Mouse (Mus musculus): Measurements from ENCODE around the gene Otogl. TPM values are rescaled to one million over a fixed set of nuclear protein-coding genes. Genes with fewer than 3 reads are reported as not detected.

Gene Otogl
- polyA plus RNA-seq, 1 experiment from 2014 or later = 0.05 TPM

DNA sequence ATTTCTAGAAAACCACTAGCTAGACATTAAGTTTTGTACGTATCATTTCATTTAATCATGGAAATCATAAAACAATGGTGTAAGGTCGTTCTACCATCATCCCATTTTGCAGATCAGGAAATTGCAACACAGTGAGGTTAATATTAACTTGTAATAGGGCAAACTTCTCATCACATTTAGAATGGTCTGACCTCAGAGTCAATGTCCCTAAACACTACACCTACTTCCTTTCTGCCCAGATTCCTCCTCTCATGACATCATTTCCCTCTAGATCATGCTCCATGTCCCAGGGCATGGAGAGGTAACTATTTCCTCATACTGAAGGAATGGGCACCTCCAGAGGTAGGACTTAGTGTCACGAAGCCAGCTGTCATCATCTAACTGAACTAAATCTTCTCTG is 22.1 kb upstream of the Otogl start:
- Histone ChIP-seq H3K27ac (no peak overlapping the region), H3K27me3 (no peaks in the 10 kb centered on the region), H3K4me3 (no peak overlapping the region), H3K9me3 (replicated peaks) (no peaks in the 10 kb centered on the region), H3K9ac (no peak overlapping the region), H3K4me2 (no peak overlapping the region), H3K36me3 (no peaks in the 10 kb centered on the region), H3K4me1 (replicated peaks) (peaks cover 26% of the 10 kb centered on the region)
- 72% methylated on average over 3 of the region's 3 CpGs for WGBS
- no peak for ATAC-seq (replicated peaks; ENCODE audit: insufficient number of reproducible peaks, insufficient read depth, low FRiP score, low read depth)

DNA sequence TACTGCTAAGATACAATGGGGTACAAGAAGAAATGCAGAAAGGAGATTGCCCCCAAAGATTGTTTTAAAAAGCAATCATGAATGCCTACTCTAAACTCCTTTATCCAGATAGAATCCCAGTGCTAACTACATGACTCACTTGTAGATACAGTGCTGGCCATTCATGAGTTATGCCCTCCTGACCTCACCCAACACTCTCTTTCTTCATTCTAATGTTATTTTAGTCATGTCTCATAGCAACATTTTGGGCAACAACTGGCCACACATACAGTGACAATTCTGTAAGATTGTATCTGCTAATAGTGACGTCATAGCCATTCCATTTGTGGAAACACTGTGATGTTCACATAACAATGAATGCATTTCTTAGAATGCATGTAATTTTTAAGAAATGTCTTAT is 21.6 kb upstream of the Otogl start:
- Histone ChIP-seq H3K27ac (no peak overlapping the region), H3K4me1 (replicated peaks) (peaks cover 26% of the 10 kb centered on the region), H3K27me3 (no peaks in the 10 kb centered on the region), H3K4me3 (no peak overlapping the region), H3K4me2 (no peak overlapping the region), H3K36me3 (no peaks in the 10 kb centered on the region), H3K9me3 (replicated peaks) (no peaks in the 10 kb centered on the region), H3K9ac (no peak overlapping the region)
- no peak for ATAC-seq (replicated peaks; ENCODE audit: insufficient number of reproducible peaks, insufficient read depth, low FRiP score, low read depth)
- 58% methylated on average over 1 of the region's 1 CpGs for WGBS

DNA sequence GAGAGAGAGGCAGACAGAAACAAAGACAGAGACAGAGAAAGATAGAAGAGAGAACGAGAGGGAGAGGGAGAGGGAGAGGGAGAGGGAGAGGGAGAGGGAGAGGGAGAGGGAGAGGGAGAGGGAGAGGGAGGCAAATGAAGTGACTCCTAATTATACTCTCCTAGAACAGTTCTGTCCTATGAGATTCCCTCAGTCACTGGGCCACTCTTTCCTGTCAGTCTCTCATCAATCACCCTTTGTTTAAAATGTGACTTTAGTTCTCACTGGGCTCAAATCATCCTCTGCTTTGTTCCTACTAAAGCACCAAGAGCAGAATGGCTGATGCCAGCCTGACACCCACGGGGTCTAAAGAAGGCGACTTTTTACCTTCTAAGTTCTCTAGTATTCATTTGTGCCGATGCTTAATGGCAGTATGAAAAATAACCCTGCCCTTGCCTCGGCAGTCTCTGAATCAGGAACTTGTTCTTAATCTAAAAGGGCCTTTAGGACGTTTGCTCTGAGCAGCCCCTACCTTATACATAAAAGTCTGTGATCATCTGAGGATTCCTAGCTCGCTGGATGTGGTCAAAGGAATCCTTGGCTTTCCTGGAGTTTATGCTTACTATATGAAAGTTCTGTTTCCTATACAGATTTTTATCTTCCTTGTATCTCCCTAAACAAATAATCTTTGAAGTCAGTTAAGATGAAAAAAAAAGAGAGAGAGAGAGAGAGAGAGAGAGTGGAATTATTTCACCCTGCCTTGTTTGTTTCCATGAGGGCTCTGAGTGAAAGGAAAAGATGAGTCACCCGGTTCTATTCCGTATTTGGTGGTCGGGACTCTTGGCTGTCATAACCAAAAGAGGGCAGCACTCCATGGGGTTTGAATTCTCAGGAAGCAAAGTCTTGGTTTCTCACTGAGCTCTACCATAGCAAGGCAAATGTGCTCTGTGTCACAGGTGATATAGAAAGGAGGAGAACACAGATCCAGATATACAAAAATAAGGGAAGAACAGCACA is 20.2 kb upstream of the Otogl start:
- H3K27ac ChIP-seq = peak overlapping the region; percentile 92
- H3K4me2 ChIP-seq = 0 out of 2 replicates have a peak overlapping the region, but pooled peaks have one; percentile 0
- WGBS = 15% methylated on average over 10 of the region's 10 CpGs
- no peak overlapping the region for H3K9ac ChIP-seq
- ATAC-seq (replicated peaks; ENCODE audit: insufficient number of reproducible peaks, insufficient read depth, low FRiP score, low read depth) = peak; percentile 77
- no peaks in the 10 kb centered on the region for H3K9me3 ChIP-seq (replicated peaks)
- no peaks in the 10 kb centered on the region for H3K36me3 ChIP-seq
- no peaks in the 10 kb centered on the region for H3K27me3 ChIP-seq
- H3K4me1 ChIP-seq (replicated peaks) = peaks cover 26% of the 10 kb centered on the region
- no peak overlapping the region for H3K4me3 ChIP-seq

DNA sequence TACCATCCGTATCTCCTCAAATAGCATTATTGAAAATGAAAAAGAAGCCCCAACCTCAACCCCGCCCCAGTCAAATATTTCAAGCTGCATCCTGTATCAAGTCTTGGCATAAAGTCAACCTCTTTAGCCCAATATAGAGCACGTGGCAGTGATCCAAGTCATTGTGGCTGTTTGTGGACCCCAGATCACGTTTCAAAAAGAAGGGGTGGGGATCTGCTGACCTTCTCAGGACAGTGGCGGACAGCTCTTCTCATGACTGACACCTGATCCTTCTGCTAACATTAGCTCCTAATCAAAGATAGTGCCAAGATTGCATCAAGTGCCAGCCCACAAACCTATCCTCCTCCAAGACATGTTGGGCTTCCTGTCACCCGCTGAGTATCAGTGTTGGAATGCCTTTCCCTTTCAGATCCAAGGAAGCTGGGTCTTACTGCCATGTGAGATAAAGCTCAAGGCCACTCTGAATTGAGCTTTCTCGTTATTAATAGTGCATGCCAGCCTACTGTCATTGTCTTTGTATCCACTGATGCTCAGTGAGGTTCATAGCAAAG is 18.6 kb upstream of the Otogl start:
- Histone ChIP-seq H3K27ac (peak overlapping the region; percentile 92), H3K36me3 (no peaks in the 10 kb centered on the region), H3K4me3 (peak overlapping the region; percentile 14; the same call in 1 of the 2 replicates), H3K27me3 (no peaks in the 10 kb centered on the region), H3K4me2 (peak overlapping the region; percentile 49), H3K4me1 (replicated peaks) (peaks cover 26% of the 10 kb centered on the region), H3K9ac (no peak overlapping the region), H3K9me3 (replicated peaks) (no peaks in the 10 kb centered on the region)
- peak; percentile 66 for ATAC-seq (replicated peaks; ENCODE audit: insufficient number of reproducible peaks, insufficient read depth, low FRiP score, low read depth)
- 12% methylated on average over 7 of the region's 7 CpGs for WGBS

DNA sequence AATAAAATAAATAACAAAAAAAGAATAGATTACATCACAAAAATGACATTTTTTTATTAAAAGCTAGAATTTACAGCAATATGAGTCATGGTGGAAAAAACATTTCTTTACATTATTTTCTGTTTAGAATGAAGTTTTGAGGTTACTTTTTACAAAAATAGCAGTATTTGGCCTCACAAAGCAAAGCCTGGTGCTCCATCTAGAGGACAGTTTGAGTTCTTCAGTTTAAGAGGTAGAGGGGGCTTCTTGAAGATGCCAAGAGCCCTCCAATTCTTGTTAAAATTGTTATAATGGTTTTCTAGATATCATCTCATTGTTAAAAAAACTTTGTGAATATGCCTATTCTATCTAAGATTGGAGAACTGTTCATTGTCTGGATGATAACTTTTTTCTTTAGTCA is 13.4 kb upstream of the Otogl start:
- no peaks in the 10 kb centered on the region for H3K27me3 ChIP-seq
- no peaks in the 10 kb centered on the region for H3K9me3 ChIP-seq (replicated peaks)
- H3K36me3 ChIP-seq = no peaks in the 10 kb centered on the region
- no peak for ATAC-seq (replicated peaks; ENCODE audit: insufficient number of reproducible peaks, insufficient read depth, low FRiP score, low read depth)
- H3K4me2 ChIP-seq = no peak overlapping the region
- no peak overlapping the region for H3K4me3 ChIP-seq
- H3K27ac ChIP-seq = no peak overlapping the region
- H3K9ac ChIP-seq = no peak overlapping the region
- peaks cover 11% of the 10 kb centered on the region for H3K4me1 ChIP-seq (replicated peaks)

DNA sequence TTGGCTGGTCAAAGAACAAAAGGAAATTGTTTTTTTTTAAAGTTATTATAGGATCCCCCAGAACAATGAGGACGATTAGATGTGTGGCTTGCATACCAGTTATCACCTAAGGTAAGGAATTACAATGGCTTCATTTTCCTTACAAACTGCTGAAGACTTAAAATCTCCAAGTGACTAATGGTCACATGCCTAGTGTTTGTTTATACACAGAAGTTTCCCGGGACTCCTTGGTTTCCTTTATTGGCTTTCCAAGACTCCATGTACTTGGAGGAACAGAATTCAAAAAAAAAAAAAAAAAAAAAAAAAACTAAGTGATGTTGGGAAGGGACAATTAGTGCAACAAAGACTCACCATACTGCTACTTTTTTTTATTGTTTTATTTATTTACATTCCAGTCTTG is 11.9 kb upstream of the Otogl start:
- no peaks in the 10 kb centered on the region for H3K27me3 ChIP-seq
- H3K4me3 ChIP-seq = no peak overlapping the region
- H3K4me2 ChIP-seq = no peak overlapping the region
- no peaks in the 10 kb centered on the region for H3K9me3 ChIP-seq (replicated peaks)
- peaks cover 6% of the 10 kb centered on the region for H3K4me1 ChIP-seq (replicated peaks)
- no peaks in the 10 kb centered on the region for H3K36me3 ChIP-seq
- WGBS = 44% methylated on average over 2 of the region's 2 CpGs
- H3K9ac ChIP-seq = no peak overlapping the region
- H3K27ac ChIP-seq = no peak overlapping the region
- ATAC-seq (replicated peaks; ENCODE audit: insufficient number of reproducible peaks, insufficient read depth, low FRiP score, low read depth) = no peak

DNA sequence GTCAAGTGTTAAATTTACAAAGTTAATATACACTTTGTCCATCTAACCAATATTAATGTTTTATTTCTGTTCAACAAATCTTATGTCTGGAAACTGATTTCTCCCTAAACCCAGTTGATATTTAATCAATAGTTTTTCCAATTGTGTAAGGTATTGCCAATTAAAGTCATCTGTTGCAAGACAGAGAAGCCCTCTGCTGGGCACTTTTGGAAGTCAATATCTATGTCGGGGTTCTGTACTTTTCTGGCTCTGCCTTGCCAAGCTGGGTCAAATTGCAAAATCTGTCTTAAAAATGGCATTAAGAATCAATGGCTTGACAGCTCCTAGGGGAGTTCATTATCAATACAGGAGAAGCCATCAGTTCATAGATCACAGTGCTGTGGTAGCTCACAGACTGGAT is 10.8 kb upstream of the Otogl start:
- Histone ChIP-seq H3K9ac (no peak overlapping the region), H3K4me3 (no peak overlapping the region), H3K4me2 (no peak overlapping the region), H3K9me3 (replicated peaks) (no peaks in the 10 kb centered on the region), H3K27me3 (no peaks in the 10 kb centered on the region), H3K27ac (no peak overlapping the region), H3K4me1 (replicated peaks) (peaks cover 6% of the 10 kb centered on the region), H3K36me3 (no peaks in the 10 kb centered on the region)
- 12% methylated on average over 1 of the region's 1 CpGs for WGBS
- no peak for ATAC-seq (replicated peaks; ENCODE audit: insufficient number of reproducible peaks, insufficient read depth, low FRiP score, low read depth)

DNA sequence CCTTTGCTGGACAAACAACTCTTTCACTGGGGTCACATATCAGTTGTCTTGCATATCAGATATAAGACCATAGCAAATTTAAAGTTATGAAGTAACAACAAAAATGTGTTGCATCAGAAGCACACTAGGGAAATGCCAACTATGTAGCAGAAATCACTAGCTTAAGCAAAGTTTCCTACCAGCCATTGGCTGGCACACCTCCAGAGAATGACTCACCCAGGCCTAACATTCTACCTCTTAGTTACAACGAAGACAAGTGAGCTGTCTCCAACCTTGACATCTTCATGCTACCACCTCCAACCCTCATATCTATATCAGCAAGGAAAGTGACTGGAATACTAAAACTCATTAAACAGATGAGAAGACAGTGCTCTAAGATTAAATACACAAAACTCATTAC is 9.6 kb upstream of the Otogl start:
- ATAC-seq (replicated peaks; ENCODE audit: insufficient number of reproducible peaks, insufficient read depth, low FRiP score, low read depth) = no peak
- no peaks in the 10 kb centered on the region for H3K36me3 ChIP-seq
- H3K4me1 ChIP-seq (replicated peaks) = peaks cover 6% of the 10 kb centered on the region
- 0 out of 2 replicates have a peak overlapping the region, but pooled peaks have one; percentile 4 for H3K27ac ChIP-seq
- no peaks in the 10 kb centered on the region for H3K27me3 ChIP-seq
- no peak overlapping the region for H3K4me2 ChIP-seq
- H3K9me3 ChIP-seq (replicated peaks) = no peaks in the 10 kb centered on the region
- WGBS = 5% methylated on average over 1 of the region's 1 CpGs
- no peak overlapping the region for H3K4me3 ChIP-seq
- no peak overlapping the region for H3K9ac ChIP-seq

DNA sequence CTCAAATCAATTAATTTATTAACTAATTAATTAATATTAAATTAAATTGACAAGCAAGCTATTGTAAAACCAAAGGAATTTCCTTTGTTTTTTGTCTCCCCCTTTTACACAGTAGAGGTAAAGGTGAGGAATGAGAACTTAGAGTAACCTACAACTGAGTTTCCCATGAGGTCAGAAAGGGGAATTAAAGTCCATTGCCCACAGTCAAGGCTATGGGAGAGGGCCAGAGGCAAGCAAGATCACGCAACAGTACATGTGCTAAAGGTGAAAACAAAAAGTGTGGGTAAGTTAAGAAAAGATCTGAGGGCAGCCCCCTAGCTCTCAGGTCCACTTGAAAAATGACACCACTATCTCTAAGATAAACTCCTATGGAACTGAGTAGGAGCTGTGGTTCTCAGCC is 9.2 kb upstream of the Otogl start:
- WGBS = 65% methylated on average over 1 of the region's 1 CpGs
- peaks cover 6% of the 10 kb centered on the region for H3K4me1 ChIP-seq (replicated peaks)
- no peak overlapping the region for H3K9ac ChIP-seq
- H3K4me2 ChIP-seq = no peak overlapping the region
- H3K27me3 ChIP-seq = no peaks in the 10 kb centered on the region
- no peaks in the 10 kb centered on the region for H3K9me3 ChIP-seq (replicated peaks)
- H3K36me3 ChIP-seq = no peaks in the 10 kb centered on the region
- H3K4me3 ChIP-seq = no peak overlapping the region
- no peak for ATAC-seq (replicated peaks; ENCODE audit: insufficient number of reproducible peaks, insufficient read depth, low FRiP score, low read depth)
- 0 out of 2 replicates have a peak overlapping the region, but pooled peaks have one; percentile 4 for H3K27ac ChIP-seq

DNA sequence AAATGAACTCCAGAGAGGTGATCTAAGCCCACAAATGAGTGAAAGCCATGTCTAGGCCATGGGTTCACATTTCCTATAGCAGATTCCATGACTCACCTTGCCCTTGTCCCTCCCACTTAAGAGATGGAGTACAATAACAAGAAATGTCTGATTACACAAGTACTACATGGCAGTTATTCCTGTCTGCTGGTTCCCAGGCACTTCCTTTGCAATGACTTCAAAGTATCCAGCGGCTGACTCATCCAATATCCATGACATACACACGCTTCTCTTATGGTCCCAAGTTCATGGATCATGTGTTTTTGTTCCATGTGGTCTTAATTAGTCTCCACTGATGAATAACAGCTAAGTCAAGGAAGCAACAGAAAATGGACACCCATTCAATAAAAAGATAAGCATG is 1.1 kb upstream of the Otogl start:
- Histone ChIP-seq H3K4me2 (no peak overlapping the region), H3K4me3 (no peak overlapping the region), H3K9ac (no peak overlapping the region), H3K27ac (no peak overlapping the region), H3K9me3 (replicated peaks) (no peaks in the 10 kb centered on the region), H3K36me3 (no peaks in the 10 kb centered on the region), H3K4me1 (replicated peaks) (no peaks in the 10 kb centered on the region), H3K27me3 (no peaks in the 10 kb centered on the region)
- WGBS = 63% methylated on average over 2 of the region's 2 CpGs
- no peak for ATAC-seq (replicated peaks; ENCODE audit: insufficient number of reproducible peaks, insufficient read depth, low FRiP score, low read depth)

DNA sequence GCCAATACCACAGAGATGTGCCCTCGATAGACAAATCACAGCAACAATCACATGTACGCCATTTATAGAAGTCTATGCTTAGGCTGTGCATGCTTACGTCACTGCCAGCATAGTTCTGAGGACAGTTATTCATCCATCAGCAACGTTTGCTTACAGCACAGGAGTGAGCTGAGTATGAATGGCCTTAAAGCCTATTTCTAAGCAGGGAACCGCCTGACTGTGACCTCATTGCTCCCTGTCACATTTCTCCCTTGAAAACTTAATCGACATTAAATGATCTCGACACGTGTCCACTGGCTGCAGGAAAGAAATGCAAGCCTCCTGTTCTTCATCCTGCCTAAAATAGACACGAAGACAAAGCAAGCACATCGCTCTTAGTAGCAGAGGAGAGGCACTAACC is 5.5 kb downstream of the Otogl start:
- Histone ChIP-seq H3K27me3 (no peaks in the 10 kb centered on the region), H3K36me3 (no peaks in the 10 kb centered on the region), H3K9ac (no peak overlapping the region), H3K27ac (peak overlapping the region; percentile 52), H3K4me2 (no peak overlapping the region), H3K9me3 (replicated peaks) (no peaks in the 10 kb centered on the region), H3K4me3 (no peak overlapping the region), H3K4me1 (replicated peaks) (peaks cover 18% of the 10 kb centered on the region)
- ATAC-seq (replicated peaks; ENCODE audit: insufficient number of reproducible peaks, insufficient read depth, low FRiP score, low read depth) = 0 out of 2 replicates have a peak, but pooled peaks have one; percentile 7
- 29% methylated on average over 10 of the region's 10 CpGs for WGBS

All from heart, embryonic 15.5 days (tissue).